Mouse (Mus musculus): ENCODE measurements at regions not wholly inside any gene's neighbourhood (a gene's known extent, or its start where the extent isn't known, plus 50 kb on each side); places are given as distances from the start of the nearest gene placed in this dataset.

DNA sequence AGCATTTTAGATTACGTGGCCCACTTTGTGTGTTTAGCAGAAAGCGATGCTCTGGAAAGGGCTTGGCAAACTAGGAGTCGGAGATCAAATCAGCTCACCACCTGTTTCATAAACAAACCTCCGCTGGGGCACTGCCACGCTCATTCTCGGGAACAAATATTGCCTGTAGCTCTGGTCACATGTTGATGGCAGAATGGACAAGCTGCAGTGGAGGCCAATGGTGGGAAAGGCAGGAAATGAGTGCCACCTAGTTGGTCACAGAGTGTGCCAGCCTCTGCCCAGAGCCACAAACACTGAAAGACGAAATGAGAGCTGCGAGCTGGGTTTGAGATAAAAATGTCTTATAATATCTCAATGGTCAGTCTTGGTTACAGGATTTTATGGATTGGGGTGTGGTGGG, 259.2 kb upstream of the Csf3r start:
- H3K36me3 ChIP-seq (ENCODE audit: control insufficient read depth, insufficient read depth, low read length, poor library complexity, severe bottlenecking) = no peaks in the 10 kb centered on the region
- DNase-seq (ENCODE audit: low read depth, low spot score) = no peak
- H3K27me3 ChIP-seq (ENCODE audit: control insufficient read depth, insufficient read depth, low read length, poor library complexity, severe bottlenecking) = no peaks in the 10 kb centered on the region

DNA sequence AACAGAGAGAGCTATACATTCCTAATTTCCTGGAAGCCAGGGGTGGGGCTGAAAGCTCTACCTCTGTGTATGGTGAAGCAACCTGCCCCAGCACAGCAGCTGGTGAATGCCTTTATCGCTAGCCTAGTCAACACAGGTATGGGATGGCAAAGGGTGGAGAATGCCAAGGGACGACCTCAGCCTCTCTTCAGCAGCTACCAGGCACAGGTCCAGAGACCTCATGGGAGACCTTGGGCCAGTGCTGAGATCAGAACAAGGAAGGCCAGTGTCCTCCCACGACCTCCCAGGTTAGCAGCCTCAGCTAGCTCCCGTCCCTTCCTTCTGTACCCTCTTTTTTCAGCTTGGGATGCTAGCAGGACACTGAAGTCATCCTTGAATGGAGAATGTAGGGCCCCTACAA, 247.2 kb upstream of the Csf3r start:
- Histone ChIP-seq H3K36me3 (ENCODE audit: control insufficient read depth, insufficient read depth, low read length, poor library complexity, severe bottlenecking) (no peaks in the 10 kb centered on the region), H3K27me3 (ENCODE audit: control insufficient read depth, insufficient read depth, low read length, poor library complexity, severe bottlenecking) (no peaks in the 10 kb centered on the region)
- DNase-seq (ENCODE audit: low read depth, low spot score) = no peak

DNA sequence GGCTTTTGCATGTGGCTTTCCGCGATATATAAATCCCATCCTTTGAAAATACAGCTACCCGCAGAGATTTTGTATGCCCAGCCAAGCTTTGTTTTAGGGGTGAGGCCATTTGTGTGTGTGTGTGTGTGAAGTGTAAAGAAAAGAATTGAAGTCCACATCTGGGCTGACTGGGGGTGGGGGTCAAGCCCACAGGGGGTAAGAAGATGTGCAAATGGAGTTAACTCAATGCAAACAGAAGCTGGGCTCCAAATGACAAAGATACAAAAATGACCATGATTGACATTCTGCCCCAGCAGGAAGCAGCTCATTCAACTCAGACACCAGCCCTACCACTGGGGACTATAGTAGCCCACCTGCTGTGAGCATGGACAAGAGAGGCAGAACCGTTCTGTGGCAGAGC, 244.2 kb upstream of the Csf3r start:
- Histone ChIP-seq H3K27me3 (ENCODE audit: control insufficient read depth, insufficient read depth, low read length, poor library complexity, severe bottlenecking) (no peaks in the 10 kb centered on the region), H3K36me3 (ENCODE audit: control insufficient read depth, insufficient read depth, low read length, poor library complexity, severe bottlenecking) (no peaks in the 10 kb centered on the region)
- DNase-seq (ENCODE audit: low read depth, low spot score) = no peak

DNA sequence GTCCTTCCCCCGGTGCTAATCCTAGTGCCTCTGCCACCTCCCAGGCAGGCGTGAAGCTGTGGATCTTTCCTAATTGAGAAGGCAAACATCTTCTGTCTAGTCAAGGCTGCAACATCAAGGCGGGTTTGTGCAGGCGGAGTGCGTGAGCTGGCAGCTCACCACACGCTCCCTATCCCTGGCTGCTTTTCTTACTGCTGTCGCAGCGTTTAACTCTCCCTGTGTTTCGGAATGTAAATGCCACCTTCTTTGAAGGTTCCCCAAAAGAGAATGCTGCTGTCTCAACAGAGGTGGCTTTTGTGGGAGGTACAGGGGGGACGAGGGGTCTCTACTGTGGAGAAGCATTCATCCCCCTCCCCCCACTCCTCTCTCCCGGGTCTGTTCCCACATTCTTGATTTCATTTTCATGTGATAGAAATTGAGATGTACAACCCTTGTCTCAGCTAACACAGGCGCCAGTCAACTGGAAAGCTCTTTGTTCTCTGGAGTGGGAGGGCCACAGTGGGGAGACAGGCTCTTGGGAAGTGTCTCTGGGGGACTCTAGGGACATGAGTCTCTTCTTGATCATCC, 243.3 kb upstream of the Csf3r start:
- Histone ChIP-seq H3K27me3 (ENCODE audit: control insufficient read depth, insufficient read depth, low read length, poor library complexity, severe bottlenecking) (no peaks in the 10 kb centered on the region), H3K36me3 (ENCODE audit: control insufficient read depth, insufficient read depth, low read length, poor library complexity, severe bottlenecking) (no peaks in the 10 kb centered on the region)
- no peak for DNase-seq (ENCODE audit: low read depth, low spot score)

DNA sequence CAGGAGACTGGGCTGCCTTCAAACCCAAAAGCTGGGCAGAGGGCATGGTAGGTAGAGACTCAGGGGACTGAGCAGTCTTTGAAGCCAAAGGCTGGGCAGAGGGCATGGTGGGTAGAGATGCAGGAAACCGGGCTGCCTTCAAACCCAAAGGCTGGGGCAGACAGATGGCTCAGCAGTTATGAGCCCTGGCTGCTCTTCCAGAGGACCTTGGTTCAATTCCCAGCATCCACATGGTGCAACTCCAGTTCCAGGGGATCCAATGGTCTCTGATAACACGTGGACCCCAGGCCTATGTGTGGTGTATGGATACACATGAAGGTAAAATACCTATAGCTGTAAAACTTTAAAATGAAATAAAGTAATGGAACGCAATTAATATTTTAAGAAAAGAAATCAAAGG, 242.0 kb upstream of the Csf3r start:
- no peaks in the 10 kb centered on the region for H3K36me3 ChIP-seq (ENCODE audit: control insufficient read depth, insufficient read depth, low read length, poor library complexity, severe bottlenecking)
- H3K27me3 ChIP-seq (ENCODE audit: control insufficient read depth, insufficient read depth, low read length, poor library complexity, severe bottlenecking) = no peaks in the 10 kb centered on the region
- DNase-seq (ENCODE audit: low read depth, low spot score) = no peak

DNA sequence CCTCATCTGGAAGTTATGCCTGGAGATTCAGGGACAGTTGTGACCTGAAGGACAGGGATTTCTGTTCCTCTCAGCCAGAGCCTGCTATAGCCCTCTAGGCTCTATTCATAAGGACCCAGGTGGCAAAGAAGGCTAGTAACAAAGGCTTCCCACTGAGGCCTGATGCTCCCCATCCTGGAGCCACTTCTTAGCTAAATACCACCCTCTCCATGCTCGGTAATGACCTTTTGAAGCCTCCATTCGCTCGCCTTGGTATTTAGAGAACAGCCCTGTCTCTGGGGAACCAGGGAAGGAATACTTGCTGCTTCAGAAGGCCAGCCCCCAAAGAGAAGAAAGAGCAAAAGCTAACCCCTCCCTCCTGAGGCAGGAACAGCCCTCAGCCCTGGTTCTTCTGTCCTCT, 238.3 kb upstream of the Csf3r start:
- Histone ChIP-seq H3K36me3 (ENCODE audit: control insufficient read depth, insufficient read depth, low read length, poor library complexity, severe bottlenecking) (no peaks in the 10 kb centered on the region), H3K27me3 (ENCODE audit: control insufficient read depth, insufficient read depth, low read length, poor library complexity, severe bottlenecking) (no peaks in the 10 kb centered on the region)
- DNase-seq (ENCODE audit: low read depth, low spot score) = no peak

DNA sequence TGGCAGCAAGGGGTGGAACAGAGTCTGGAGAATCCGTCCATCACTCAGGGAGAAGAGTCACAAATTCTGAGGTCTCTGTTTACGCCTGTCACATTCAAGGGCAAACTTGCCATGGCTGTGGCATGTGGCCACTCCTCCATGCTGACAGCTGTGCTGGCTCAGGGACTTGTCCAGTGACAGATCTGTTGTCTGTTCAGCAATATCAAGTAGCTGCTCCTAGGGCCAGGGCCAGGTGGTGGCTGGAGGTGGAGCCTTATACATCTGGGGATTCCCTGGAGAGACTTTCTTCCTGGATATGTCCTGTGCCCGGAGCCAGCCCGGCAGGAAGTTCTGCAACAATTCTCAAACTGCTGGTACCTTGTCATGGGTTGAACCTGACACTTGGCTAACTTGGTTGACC, 229.7 kb upstream of the Csf3r start:
- no peaks in the 10 kb centered on the region for H3K36me3 ChIP-seq (ENCODE audit: control insufficient read depth, insufficient read depth, low read length, poor library complexity, severe bottlenecking)
- DNase-seq (ENCODE audit: low read depth, low spot score) = no peak
- H3K27me3 ChIP-seq (ENCODE audit: control insufficient read depth, insufficient read depth, low read length, poor library complexity, severe bottlenecking) = no peaks in the 10 kb centered on the region

DNA sequence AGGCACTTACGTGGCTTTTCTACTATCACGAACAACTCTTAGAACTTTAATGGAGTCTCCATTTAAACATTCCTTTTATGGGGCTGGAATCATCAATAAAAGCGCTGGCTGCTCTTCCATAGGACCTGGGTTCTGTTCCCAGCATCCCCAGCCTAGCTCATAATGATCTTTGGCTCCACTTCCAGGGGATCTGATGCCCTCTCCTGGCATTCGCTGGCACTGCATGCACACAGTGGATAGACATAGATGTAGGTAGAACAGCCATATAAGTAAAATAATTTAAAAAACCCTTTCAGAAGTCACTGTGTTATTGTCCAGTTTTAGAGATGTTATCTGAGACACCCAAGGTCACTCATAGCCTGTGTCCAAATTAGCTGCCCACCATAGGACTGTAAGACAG, 216.4 kb upstream of the Csf3r start:
- no peak for DNase-seq (ENCODE audit: low read depth, low spot score)
- no peaks in the 10 kb centered on the region for H3K27me3 ChIP-seq (ENCODE audit: control insufficient read depth, insufficient read depth, low read length, poor library complexity, severe bottlenecking)
- no peaks in the 10 kb centered on the region for H3K36me3 ChIP-seq (ENCODE audit: control insufficient read depth, insufficient read depth, low read length, poor library complexity, severe bottlenecking)

DNA sequence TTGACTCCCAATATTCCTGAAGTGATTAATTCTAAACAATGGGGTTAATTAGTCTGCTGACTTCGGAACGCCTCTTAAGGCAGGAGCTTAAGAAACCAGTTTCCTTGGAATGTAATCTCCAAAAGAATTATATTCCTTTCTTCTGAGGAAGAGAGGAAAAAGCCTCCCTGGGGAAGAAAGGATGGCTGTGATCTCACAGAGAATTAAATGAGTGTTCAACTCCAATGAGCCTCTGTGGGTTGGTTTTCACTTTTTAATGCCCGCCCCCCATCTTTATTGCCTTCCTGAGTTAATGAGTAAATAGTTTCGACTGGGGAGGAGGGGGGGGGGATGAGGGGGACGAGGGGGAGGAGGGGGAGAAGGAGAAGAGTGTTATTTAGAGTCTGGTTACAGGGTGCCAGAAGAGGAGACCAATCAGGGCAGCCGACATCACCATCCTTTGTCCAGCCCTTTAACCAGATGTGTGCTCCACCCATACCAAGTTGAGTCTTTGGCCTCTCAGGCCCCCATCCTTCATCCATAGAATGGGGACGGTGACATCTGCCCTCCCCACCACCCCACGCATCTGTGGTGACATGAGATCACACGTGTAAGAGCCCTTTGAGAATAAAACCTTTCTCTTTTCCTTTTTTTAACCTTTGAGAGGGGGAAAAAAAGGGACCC, 214.8 kb upstream of the Csf3r start:
- DNase-seq (ENCODE audit: low read depth, low spot score) = no peak
- no peaks in the 10 kb centered on the region for H3K36me3 ChIP-seq (ENCODE audit: control insufficient read depth, insufficient read depth, low read length, poor library complexity, severe bottlenecking)
- H3K27me3 ChIP-seq (ENCODE audit: control insufficient read depth, insufficient read depth, low read length, poor library complexity, severe bottlenecking) = no peaks in the 10 kb centered on the region

DNA sequence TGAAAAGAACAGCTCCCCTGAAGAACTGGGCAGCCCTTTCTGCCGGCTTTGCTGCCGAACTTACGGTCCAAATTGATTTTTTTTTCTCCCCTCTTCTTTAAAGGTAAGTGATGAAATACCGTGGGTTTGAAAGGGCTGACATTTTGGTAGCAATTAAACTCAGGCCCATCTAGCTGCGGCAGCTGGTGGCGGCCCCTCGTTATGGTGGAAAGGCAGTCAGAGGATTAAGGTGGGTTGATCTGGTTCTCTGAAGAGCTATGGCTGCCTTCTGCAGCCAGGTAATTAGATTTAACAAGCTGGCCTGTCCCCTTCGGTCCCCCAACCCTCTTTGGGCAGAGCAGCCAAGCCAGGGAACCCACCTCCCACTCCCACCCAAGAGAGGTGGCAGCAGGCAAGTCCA, 214.1 kb upstream of the Csf3r start:
- no peaks in the 10 kb centered on the region for H3K27me3 ChIP-seq (ENCODE audit: control insufficient read depth, insufficient read depth, low read length, poor library complexity, severe bottlenecking)
- no peaks in the 10 kb centered on the region for H3K36me3 ChIP-seq (ENCODE audit: control insufficient read depth, insufficient read depth, low read length, poor library complexity, severe bottlenecking)
- DNase-seq (ENCODE audit: low read depth, low spot score) = no peak

DNA sequence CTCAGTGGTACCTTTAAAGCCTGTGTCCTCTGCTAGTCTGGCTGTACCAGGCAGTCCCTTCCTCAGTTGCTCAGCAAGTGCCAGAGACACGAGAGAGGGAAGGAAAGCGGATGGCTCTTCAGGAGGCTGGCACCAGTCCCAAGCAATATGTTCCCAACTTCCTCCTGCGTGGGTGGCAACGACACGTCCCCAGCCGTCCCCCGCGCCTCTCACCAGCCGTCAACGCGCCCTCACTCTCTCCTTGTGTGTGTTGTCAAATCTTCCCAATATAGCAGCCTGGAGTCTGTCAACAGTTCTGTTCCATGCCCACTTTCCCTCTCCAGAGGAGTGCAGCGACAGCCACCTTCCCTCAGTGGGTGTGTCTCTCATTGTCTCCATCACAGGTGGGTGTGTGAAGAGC, 210.0 kb upstream of the Csf3r start:
- H3K36me3 ChIP-seq (ENCODE audit: control insufficient read depth, insufficient read depth, low read length, poor library complexity, severe bottlenecking) = no peaks in the 10 kb centered on the region
- H3K27me3 ChIP-seq (ENCODE audit: control insufficient read depth, insufficient read depth, low read length, poor library complexity, severe bottlenecking) = no peaks in the 10 kb centered on the region
- DNase-seq (ENCODE audit: low read depth, low spot score) = no peak

DNA sequence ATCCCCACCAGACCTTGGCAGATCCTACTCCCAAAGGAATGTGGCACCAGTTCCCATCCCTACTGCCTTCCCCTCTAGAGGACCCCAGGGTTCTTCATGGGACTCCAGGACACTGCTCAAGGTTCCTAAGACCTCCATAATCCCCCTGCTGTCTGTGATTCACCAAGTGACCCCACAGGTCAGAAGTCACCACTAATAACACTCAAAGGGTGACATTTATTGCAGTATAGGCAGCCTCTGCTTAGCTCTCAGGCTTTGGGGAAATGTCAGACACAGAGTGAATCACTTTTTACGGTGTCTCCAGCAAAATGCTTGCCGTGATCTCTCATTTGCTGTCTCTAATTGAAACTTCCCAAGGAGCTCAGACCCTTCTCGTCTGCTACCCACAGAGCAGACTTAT, 209.1 kb upstream of the Csf3r start:
- Histone ChIP-seq H3K36me3 (ENCODE audit: control insufficient read depth, insufficient read depth, low read length, poor library complexity, severe bottlenecking) (no peaks in the 10 kb centered on the region), H3K27me3 (ENCODE audit: control insufficient read depth, insufficient read depth, low read length, poor library complexity, severe bottlenecking) (no peaks in the 10 kb centered on the region)
- DNase-seq (ENCODE audit: low read depth, low spot score) = no peak

DNA sequence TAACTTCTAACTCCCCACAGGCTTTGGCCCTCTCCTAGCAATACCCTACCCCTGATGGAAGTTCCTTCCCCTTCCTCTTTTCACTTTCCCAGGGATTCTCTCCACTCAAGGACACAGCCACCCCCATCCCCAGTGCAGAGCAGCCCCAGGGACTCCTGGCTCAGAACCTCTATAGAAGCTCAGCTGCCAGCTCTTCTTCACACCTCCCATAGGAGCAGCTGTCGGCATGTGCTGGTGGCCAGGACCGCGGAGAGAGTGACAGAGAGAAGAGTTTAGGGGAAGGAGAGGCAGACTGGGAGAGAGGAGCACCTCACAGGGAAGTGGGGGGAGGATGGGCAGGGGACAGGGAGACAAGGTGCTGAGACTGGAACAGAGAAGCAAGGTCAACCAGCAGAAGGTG, 199.8 kb upstream of the Csf3r start:
- H3K36me3 ChIP-seq (ENCODE audit: control insufficient read depth, insufficient read depth, low read length, poor library complexity, severe bottlenecking) = no peaks in the 10 kb centered on the region
- H3K27me3 ChIP-seq (ENCODE audit: control insufficient read depth, insufficient read depth, low read length, poor library complexity, severe bottlenecking) = no peaks in the 10 kb centered on the region
- no peak for DNase-seq (ENCODE audit: low read depth, low spot score)

DNA sequence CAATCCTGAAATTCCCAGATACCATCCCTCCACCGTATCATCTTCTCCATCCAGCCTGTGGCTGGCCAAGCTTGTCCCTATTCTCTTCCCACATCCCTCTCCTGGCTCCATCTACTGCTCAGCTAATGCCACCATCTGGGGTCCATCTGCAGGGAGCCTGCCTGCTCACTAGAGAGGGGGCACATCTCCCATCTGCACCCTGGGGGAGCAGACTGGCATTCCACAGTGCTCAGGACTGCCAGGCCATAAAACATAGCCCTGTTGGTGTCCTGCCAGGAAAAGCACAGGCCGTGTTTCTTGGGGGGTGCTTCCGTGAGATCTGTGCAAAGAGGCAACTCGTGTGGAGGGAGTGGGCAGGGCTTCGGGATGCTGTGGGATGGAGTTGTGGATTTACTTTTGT, 197.9 kb upstream of the Csf3r start:
- Histone ChIP-seq H3K27me3 (ENCODE audit: control insufficient read depth, insufficient read depth, low read length, poor library complexity, severe bottlenecking) (no peaks in the 10 kb centered on the region), H3K36me3 (ENCODE audit: control insufficient read depth, insufficient read depth, low read length, poor library complexity, severe bottlenecking) (no peaks in the 10 kb centered on the region)
- DNase-seq (ENCODE audit: low read depth, low spot score) = no peak

DNA sequence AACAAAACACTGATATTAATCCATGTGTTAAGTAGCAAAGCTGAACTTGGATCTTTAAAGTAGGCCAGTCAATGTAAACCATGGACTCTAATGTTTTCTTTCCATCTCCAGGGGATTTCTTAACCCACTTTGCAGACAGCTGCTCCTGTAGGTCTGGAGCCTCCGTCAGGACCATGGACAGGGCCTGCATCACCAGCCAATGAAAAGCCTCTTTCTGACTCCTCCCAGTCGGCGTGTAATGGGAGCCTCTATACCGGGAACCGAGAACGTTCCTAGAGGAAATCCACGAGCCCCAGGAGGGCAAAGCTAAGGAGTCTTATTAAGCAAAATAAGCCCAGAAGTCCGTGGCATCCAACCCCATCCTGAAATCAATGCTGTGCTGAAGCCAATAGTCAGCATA, 189.1 kb upstream of the Csf3r start:
- Histone ChIP-seq H3K36me3 (ENCODE audit: control insufficient read depth, insufficient read depth, low read length, poor library complexity, severe bottlenecking) (no peaks in the 10 kb centered on the region), H3K27me3 (ENCODE audit: control insufficient read depth, insufficient read depth, low read length, poor library complexity, severe bottlenecking) (no peaks in the 10 kb centered on the region)
- DNase-seq (ENCODE audit: low read depth, low spot score) = no peak

DNA sequence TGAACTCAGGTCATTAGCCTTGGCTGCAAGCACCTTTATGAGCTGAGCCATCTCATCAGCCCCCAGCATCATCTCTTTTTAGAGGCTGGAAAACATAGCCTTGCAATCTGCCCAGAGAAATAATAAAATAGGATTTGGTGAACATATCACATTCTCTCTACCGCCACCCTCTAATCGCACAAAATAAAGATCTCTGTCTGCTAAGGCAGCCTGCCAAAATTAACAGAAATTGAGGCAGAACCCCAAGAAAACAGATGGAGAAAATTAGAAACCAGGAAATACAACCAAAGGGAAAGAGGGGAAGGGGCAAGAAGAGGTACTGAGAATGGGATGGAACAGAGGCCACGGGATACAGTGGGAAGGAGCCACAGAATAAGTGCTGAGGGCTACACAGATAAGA, 176.8 kb upstream of the Csf3r start:
- Histone ChIP-seq H3K36me3 (ENCODE audit: control insufficient read depth, insufficient read depth, low read length, poor library complexity, severe bottlenecking) (no peaks in the 10 kb centered on the region), H3K27me3 (ENCODE audit: control insufficient read depth, insufficient read depth, low read length, poor library complexity, severe bottlenecking) (no peaks in the 10 kb centered on the region)
- no peak for DNase-seq (ENCODE audit: low read depth, low spot score)

Data from splenic B cell, adult 2 months (primary cell).